Mouse (Mus musculus): ENCODE results near the gene Snx29. TPM values are rescaled to one million over a fixed set of nuclear protein-coding genes. Genes with fewer than 3 reads are reported as not detected.
A peak's percentile ranks its signal among the peaks of the same experiment; 100 is the strongest.

Gene Snx29
- total RNA-seq, 2 experiments from 2014 or later = 6.2 to 9.0 TPM

GRCm38 (mm10) chr16:11400936-11401335 is 78.2 kb downstream of the Snx29 start:
- ATAC-seq (replicated peaks; ENCODE audit: low FRiP score, poor library complexity, severe bottlenecking) = no peak

- ATAC-seq (replicated peaks; ENCODE audit: low FRiP score, poor library complexity, severe bottlenecking) = no peak
Observed at GRCm38 (mm10) chr16:11405193-11405592, 82.5 kb downstream of the Snx29 start.

- no peak for ATAC-seq (replicated peaks; ENCODE audit: low FRiP score, poor library complexity, severe bottlenecking)
Observed at GRCm38 (mm10) chr16:11406201-11406600, 83.5 kb downstream of the Snx29 start.

- no peak for ATAC-seq (replicated peaks; ENCODE audit: low FRiP score, poor library complexity, severe bottlenecking)
Observed at GRCm38 (mm10) chr16:11406622-11407021, 83.9 kb downstream of the Snx29 start.

- ATAC-seq (replicated peaks; ENCODE audit: low FRiP score, poor library complexity, severe bottlenecking) = no peak
Observed at GRCm38 (mm10) chr16:11407932-11408620, 85.4 kb downstream of the Snx29 start.

GRCm38 (mm10) chr16:11408726-11409125 is 86.0 kb downstream of the Snx29 start:
- no peak for ATAC-seq (replicated peaks; ENCODE audit: low FRiP score, poor library complexity, severe bottlenecking)

GRCm38 (mm10) chr16:11414631-11415030 is 91.9 kb downstream of the Snx29 start:
- ATAC-seq (replicated peaks; ENCODE audit: low FRiP score, poor library complexity, severe bottlenecking) = no peak

GRCm38 (mm10) chr16:11418183-11418588 is 95.5 kb downstream of the Snx29 start:
- peak; percentile 81 for ATAC-seq (replicated peaks; ENCODE audit: low FRiP score, poor library complexity, severe bottlenecking)

- ATAC-seq (replicated peaks; ENCODE audit: low FRiP score, poor library complexity, severe bottlenecking) = no peak
Observed at GRCm38 (mm10) chr16:11420311-11421080, 97.8 kb downstream of the Snx29 start.

- ATAC-seq (replicated peaks; ENCODE audit: low FRiP score, poor library complexity, severe bottlenecking) = no peak
Observed at GRCm38 (mm10) chr16:11422165-11422564, 99.5 kb downstream of the Snx29 start.

GRCm38 (mm10) chr16:11422889-11423610 is 100.3 kb downstream of the Snx29 start:
- no peak for ATAC-seq (replicated peaks; ENCODE audit: low FRiP score, poor library complexity, severe bottlenecking)

GRCm38 (mm10) chr16:11423611-11424297 is 101.0 kb downstream of the Snx29 start:
- peak; percentile 69 for ATAC-seq (replicated peaks; ENCODE audit: low FRiP score, poor library complexity, severe bottlenecking)

- no peak for ATAC-seq (replicated peaks; ENCODE audit: low FRiP score, poor library complexity, severe bottlenecking)
Observed at GRCm38 (mm10) chr16:11424568-11425145, 101.9 kb downstream of the Snx29 start.

- ATAC-seq (replicated peaks; ENCODE audit: low FRiP score, poor library complexity, severe bottlenecking) = no peak
Observed at GRCm38 (mm10) chr16:11425279-11425678, 102.6 kb downstream of the Snx29 start.

GRCm38 (mm10) chr16:11426810-11427537 is 104.3 kb downstream of the Snx29 start:
- no peak for ATAC-seq (replicated peaks; ENCODE audit: low FRiP score, poor library complexity, severe bottlenecking)

GRCm38 (mm10) chr16:11429784-11430183 is 107.1 kb downstream of the Snx29 start:
- ATAC-seq (replicated peaks; ENCODE audit: low FRiP score, poor library complexity, severe bottlenecking) = no peak

GRCm38 (mm10) chr16:11430520-11430919 is 107.8 kb downstream of the Snx29 start:
- no peak for ATAC-seq (replicated peaks; ENCODE audit: low FRiP score, poor library complexity, severe bottlenecking)

GRCm38 (mm10) chr16:11433779-11434178 is 111.1 kb downstream of the Snx29 start:
- ATAC-seq (replicated peaks; ENCODE audit: low FRiP score, poor library complexity, severe bottlenecking) = no peak

- ATAC-seq (replicated peaks; ENCODE audit: low FRiP score, poor library complexity, severe bottlenecking) = no peak
Observed at GRCm38 (mm10) chr16:11437641-11438040, 114.9 kb downstream of the Snx29 start.
